Mouse (Mus musculus): ENCODE data around the gene Odf3l1.

DNA sequence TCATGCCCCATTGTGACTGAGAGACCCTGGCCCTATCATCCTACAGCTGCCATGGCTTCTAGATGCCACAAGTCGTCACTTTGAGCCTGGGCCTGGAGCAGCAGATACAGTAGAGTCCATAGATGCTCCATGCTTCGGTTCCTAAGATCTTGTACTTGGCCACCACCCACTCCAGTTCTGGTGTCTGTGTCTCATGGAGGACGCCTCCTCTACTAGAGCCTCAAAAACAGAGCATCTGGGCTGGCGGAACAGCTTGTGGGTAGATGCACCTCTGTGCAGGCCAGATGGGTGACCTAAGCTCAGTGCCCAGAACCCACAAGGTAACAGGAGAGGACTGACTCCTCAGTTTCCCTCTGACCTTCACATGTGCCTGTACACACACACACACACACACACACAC, 19.8 kb upstream of the Odf3l1 start:
- no peak for TF ChIP-seq POLR2A (IDR thresholded peaks at IDR 0.05; ENCODE audit: borderline replicate concordance, extremely low read depth, low read depth, low read length)
- no peak for TF ChIP-seq CTCF (IDR thresholded peaks at IDR 0.05; ENCODE audit: insufficient read depth, low read length)
